Mouse (Mus musculus) heart, adult 2 months (tissue): ENCODE results near the gene Tfap2a.

Experiments used
- EP300 ChIP-seq: fragments of 200-500 bp; IDR thresholded peaks from 2 replicates; pipeline ENCODE4 v1.6.1; 2011; ENCODE audit warnings: low read depth, low read length, control low read depth; ENCODE audit not compliant: insufficient read depth
- POLR2A ChIP-seq: fragments of 200-500 bp; IDR thresholded peaks from 2 replicates; pipeline ENCODE4 v1.6.1; 2011; ENCODE audit warnings: mild to moderate bottlenecking, low read depth, low read length, control low read depth; ENCODE audit not compliant: insufficient read depth

- TF ChIP-seq POLR2A (no peak), EP300 (no peak)
Measured at GRCm38 (mm10) chr13:40732816-40733541, 5.2 kb downstream of the Tfap2a start.
